Comparison of ENCODE assay signal across 10 mouse cellular contexts in the genomic region with DNA sequence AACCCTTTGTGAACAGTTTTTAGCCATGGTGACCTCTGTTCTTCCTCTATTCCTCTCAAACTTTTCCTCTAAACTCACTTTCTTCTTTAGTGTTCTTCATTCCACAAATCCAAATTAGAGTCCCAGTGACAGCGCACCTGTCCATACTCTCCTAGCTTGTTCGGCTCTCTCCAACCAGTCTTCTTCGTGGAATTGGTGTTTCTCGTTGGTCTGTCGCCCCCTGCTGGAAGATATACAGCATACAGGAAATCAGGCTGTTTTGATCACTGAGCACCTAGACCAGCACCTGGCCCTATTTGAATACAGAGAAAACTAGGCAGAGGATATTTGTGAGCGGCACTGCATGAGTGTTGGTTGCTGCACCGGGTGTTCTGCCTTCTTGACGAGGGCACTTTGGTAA. TPM values are rescaled to one million over a fixed set of nuclear protein-coding genes. Genes with fewer than 3 reads are reported as not detected.
DNase-seq lines count a peak whose midpoint lies in the region; ATAC-seq and TF ChIP-seq lines count a peak whose summit lies in the region.
"Had no signal": no experiment of that assay in that cellular context is flagged by ENCODE, and none has a peak within 500 bp of the region (broad histone marks: within the 10 kb centered on the region; RNA-seq: fewer than 3 reads in every experiment).

No protein-coding gene starts in this region.

- DNase-seq in liver, adult 2 months (ENCODE audit: extremely low read depth, low read depth, low spot score) = peak; percentile 37
- DNase-seq in liver, embryonic 11.5 days (ENCODE audit: low spot score) = no peak
- DNase-seq in adrenal gland, adult 18-20 months (ENCODE audit: low spot score in 2 of 2) = peak; percentile 16 to 25
- DNase-seq in hindbrain, embryonic 10.5 days (ENCODE audit: low spot score) = peak; percentile 19
- DNase-seq in layer of hippocampus, postnatal 36 days = peak; percentile 10 to 15
- DNase-seq in thymus, adult 18-20 months = peak; percentile 1 to 9

- no peak overlapping the region for H3K9ac ChIP-seq in liver, adult 2 months (ENCODE audit: low read depth, low read length)
- no peak overlapping the region for H3K9ac ChIP-seq in liver, embryonic 11.5 days (ENCODE audit: low read depth, low read length)
- H3K9ac ChIP-seq in midbrain, embryonic 12.5 days (replicated peaks) = no peak overlapping the region
- H3K9ac ChIP-seq: embryonic facial prominence, embryonic 13.5 days had no signal

- H3K4me3 ChIP-seq in liver, adult 2 months (ENCODE audit: insufficient read depth, low read depth, low read length) = no peak overlapping the region
- no peak overlapping the region for H3K4me3 ChIP-seq in liver, embryonic 11.5 days (ENCODE audit: low read depth, low read length)
- no peak overlapping the region for H3K4me3 ChIP-seq in cortical plate, adult 2 months (ENCODE audit: insufficient read depth, low read length)
- H3K4me3 ChIP-seq in hindbrain, embryonic 10.5 days = no peak overlapping the region
- H3K4me3 ChIP-seq in midbrain, embryonic 12.5 days = no peak overlapping the region
- H3K4me3 ChIP-seq: embryonic facial prominence, embryonic 13.5 days; megakaryocyte, embryonic 14.5 days had no signal

- H3K27ac ChIP-seq in liver, adult 2 months (replicated peaks; ENCODE audit: insufficient read depth, low read depth, low read length) = no peak overlapping the region
- no peak overlapping the region for H3K27ac ChIP-seq in liver, embryonic 11.5 days (ENCODE audit: low read depth, low read length)
- no peak overlapping the region for H3K27ac ChIP-seq in cortical plate, adult 2 months (ENCODE audit: insufficient read depth, low read length)
- no peak overlapping the region for H3K27ac ChIP-seq in hindbrain, embryonic 10.5 days
- no peak overlapping the region for H3K27ac ChIP-seq in midbrain, embryonic 12.5 days (replicated peaks)
- H3K27ac ChIP-seq: embryonic facial prominence, embryonic 13.5 days had no signal

- H3K36me3 ChIP-seq in liver, adult 2 months (ENCODE audit: control insufficient read depth, insufficient read depth, low read length) = no peaks in the 10 kb centered on the region; the same call in 1 of the 2 replicates
- no peaks in the 10 kb centered on the region for H3K36me3 ChIP-seq in liver, embryonic 11.5 days (ENCODE audit: control insufficient read depth, insufficient read depth, low read length)
- no peaks in the 10 kb centered on the region for H3K36me3 ChIP-seq in hindbrain, embryonic 10.5 days
- H3K36me3 ChIP-seq in midbrain, embryonic 12.5 days = no peaks in the 10 kb centered on the region
- H3K36me3 ChIP-seq: embryonic facial prominence, embryonic 13.5 days had no signal

- no peaks in the 10 kb centered on the region for H3K4me1 ChIP-seq in liver, adult 2 months (ENCODE audit: control insufficient read depth, insufficient read depth, low read length)
- H3K4me1 ChIP-seq in liver, embryonic 11.5 days (replicated peaks; ENCODE audit: control insufficient read depth, insufficient read depth, low read length) = no peaks in the 10 kb centered on the region
- H3K4me1 ChIP-seq in cortical plate, adult 2 months (ENCODE audit: control insufficient read depth, insufficient read depth, low read length) = no peaks in the 10 kb centered on the region; the same call in 1 of the 2 replicates
- H3K4me1 ChIP-seq in hindbrain, embryonic 10.5 days (replicated peaks) = no peaks in the 10 kb centered on the region
- H3K4me1 ChIP-seq in midbrain, embryonic 12.5 days = no peaks in the 10 kb centered on the region
- H3K4me1 ChIP-seq: embryonic facial prominence, embryonic 13.5 days; megakaryocyte, embryonic 14.5 days had no signal

- ATAC-seq in liver, embryonic 11.5 days (replicated peaks; ENCODE audit: low FRiP score) = no peak
- peak; percentile 38; the same call in 1 of the 2 replicates for ATAC-seq in midbrain, embryonic 12.5 days (ENCODE audit: low FRiP score, low read depth)

- no peak overlapping the region for H3K4me2 ChIP-seq in liver, embryonic 11.5 days
- H3K4me2 ChIP-seq in midbrain, embryonic 12.5 days (replicated peaks) = no peak overlapping the region
- H3K4me2 ChIP-seq: embryonic facial prominence, embryonic 13.5 days had no signal

- WGBS in liver, adult 2 months = 31% methylated on average over 8 of the region's 8 CpGs
- WGBS in liver, embryonic 11.5 days = 37% methylated on average over 8 of the region's 8 CpGs
- WGBS in hindbrain, embryonic 10.5 days = 44% methylated on average over 8 of the region's 8 CpGs
- WGBS in midbrain, embryonic 12.5 days = 34% methylated on average over 8 of the region's 8 CpGs

- TF ChIP-seq POLR2A in liver, adult 2 months (IDR thresholded peaks at IDR 0.05; ENCODE audit: extremely low read depth, insufficient read depth, low read length) = no peak
- no peak for TF ChIP-seq POLR2A in cortical plate, adult 2 months (IDR thresholded peaks at IDR 0.05; ENCODE audit: extremely low read depth, insufficient read depth, low read length)

- peak; percentile 58 for TF ChIP-seq CTCF in liver, adult 2 months (IDR thresholded peaks at IDR 0.05; ENCODE audit: low read depth, low read length)
- TF ChIP-seq CTCF in cortical plate, adult 2 months (IDR thresholded peaks at IDR 0.05; ENCODE audit: extremely low read depth, insufficient read depth, low read length) = peak; percentile 59

- no peaks in the 10 kb centered on the region for H3K27me3 ChIP-seq in liver, adult 2 months (ENCODE audit: control insufficient read depth, insufficient read depth, low read length)
- no peaks in the 10 kb centered on the region; the same call in 1 of the 2 replicates for H3K27me3 ChIP-seq in liver, embryonic 11.5 days (replicated peaks; ENCODE audit: control insufficient read depth, insufficient read depth, low read length)
- no peaks in the 10 kb centered on the region for H3K27me3 ChIP-seq in hindbrain, embryonic 10.5 days (ENCODE audit: insufficient read depth, poor library complexity, severe bottlenecking)
- H3K27me3 ChIP-seq in midbrain, embryonic 12.5 days = no peaks in the 10 kb centered on the region

- H3K79me2 ChIP-seq in liver, adult 2 months (ENCODE audit: control insufficient read depth, insufficient read depth, low read length) = no peaks in the 10 kb centered on the region

- H3K9me3 ChIP-seq in liver, embryonic 11.5 days (ENCODE audit: control insufficient read depth, low read length) = no peaks in the 10 kb centered on the region
- H3K9me3 ChIP-seq in hindbrain, embryonic 10.5 days = no peaks in the 10 kb centered on the region
- no peaks in the 10 kb centered on the region for H3K9me3 ChIP-seq in midbrain, embryonic 12.5 days
- H3K9me3 ChIP-seq: embryonic facial prominence, embryonic 13.5 days; megakaryocyte, embryonic 14.5 days had no signal

RNA-seq across cellular contexts. Expression of a gene that starts 53.3 kb away (rescaled TPM):
- 28.1 and 28.6 TPM in 2 replicates for total RNA-seq in liver, adult 2 months (2014; rRNA removed)
- 5.8 and 6.4 TPM in 2 replicates for polyA plus RNA-seq in liver, adult 2 months (2012; rRNA removed)
- 10.4 and 14.5 TPM in 2 replicates for polyA plus RNA-seq in liver, embryonic 11.5 days (2014; fragmentation: Nextera tagmentation; extraction: Ambion mirVana)
- 10 to 100 TPM; 23.0 to 32.3 TPM for total RNA-seq in adrenal gland, adult 18-20 months (2021)
- polyA plus RNA-seq in cortical plate, adult 2 months (2012; rRNA removed) = 24.1 and 29.7 TPM in 2 replicates
- 6.3 and 7.9 TPM in 2 replicates for polyA plus RNA-seq in hindbrain, embryonic 10.5 days (2016; fragmentation: Nextera tagmentation; extraction: Ambion mirVana)
- 10 to 100 TPM; 59.2 to 61.8 TPM for total RNA-seq in layer of hippocampus, postnatal 36 days (2021)
- polyA plus RNA-seq in midbrain, embryonic 12.5 days (2016; fragmentation: Nextera tagmentation; extraction: Ambion mirVana) = 16.0 and 18.2 TPM in 2 replicates
